Mouse (Mus musculus) adrenal gland, adult 2 months (tissue): ENCODE data around the gene Entpd1. TPM values are rescaled to one million over a fixed set of nuclear protein-coding genes. Genes with fewer than 3 reads are reported as not detected.

Source experiments
- polyA plus RNA-seq: library from polyadenylated mRNA; depleted of rRNA; stranded (reverse); fragments of >200 nt; gene quantifications from 2 replicates; pipeline ENCODE4 v1.2.3, GENCODE M21; 2012; rRNA removed
- total RNA-seq, 2 experiments: library from RNA; stranded (reverse); gene quantifications; 2 replicates each; pipeline ENCODE4 v1.2.3; 2021

Gene Entpd1
- total and polyA plus RNA-seq, 3 experiments: 5.5 to 36.3 (median 30.2) TPM

Other genes starting within 250 kb of the Entpd1 start
- 100 to 1,000 TPM; 116 to 123 TPM for gene Sorbs1, start 98.6 kb upstream of the Entpd1 start, total RNA-seq
- 13.4 and 17.7 TPM in 2 replicates for gene Sorbs1, start 98.6 kb upstream of the Entpd1 start, polyA plus RNA-seq
- gene Aldh18a1, start 23.9 kb upstream of the Entpd1 start, total RNA-seq: 10 to 100 TPM; 18.6 to 30.5 TPM
- 9.2 and 17.3 TPM in 2 replicates for gene Aldh18a1, start 23.9 kb upstream of the Entpd1 start, polyA plus RNA-seq
- 1 to 10 TPM; 3.5 to 7.0 TPM for gene Tctn3, start 133 bp upstream of the Entpd1 start, total RNA-seq
- gene Tctn3, start 133 bp upstream of the Entpd1 start, polyA plus RNA-seq: 8.6 and 10.5 TPM in 2 replicates
- not detected for gene Cc2d2b, start 136.4 kb downstream of the Entpd1 start, total RNA-seq
- 0.02 TPM in 1 of 2 replicates, not detected in the other for gene Cc2d2b, start 136.4 kb downstream of the Entpd1 start, polyA plus RNA-seq
- gene Ccnj, start 218.9 kb downstream of the Entpd1 start, total RNA-seq: 1 to 10 TPM; 3.9 to 4.9 TPM
- 6.9 and 8.4 TPM in 2 replicates for gene Ccnj, start 218.9 kb downstream of the Entpd1 start, polyA plus RNA-seq